Mouse (Mus musculus) large intestine, adult 2 months (tissue): Measurements from ENCODE around the gene Snapc3. TPM values are rescaled to one million over a fixed set of nuclear protein-coding genes. Genes with fewer than 3 reads are reported as not detected.

Experiments used
- DNase-seq: peaks from one replicate; pipeline ENCODE4 v3.0.0-alpha.2; 2012; ENCODE audit warnings: low read depth, low spot score
- WGBS: fragments of 180-500 bp; shearing (Covaris S2); methylation state at CpG from one replicate; pipeline ENCODE4 v1.1.7; 2018; 5-methylcytosine and 5-hydroxymethylcytosine counted together
- polyA plus RNA-seq: library from polyadenylated mRNA; depleted of rRNA; stranded (reverse); fragments of >200 nt; gene quantifications from 2 replicates; pipeline ENCODE4 v1.2.3, GENCODE M21; 2012; rRNA removed

Gene Snapc3
- polyA plus RNA-seq = 6.0 and 10.5 TPM in 2 replicates

DNA sequence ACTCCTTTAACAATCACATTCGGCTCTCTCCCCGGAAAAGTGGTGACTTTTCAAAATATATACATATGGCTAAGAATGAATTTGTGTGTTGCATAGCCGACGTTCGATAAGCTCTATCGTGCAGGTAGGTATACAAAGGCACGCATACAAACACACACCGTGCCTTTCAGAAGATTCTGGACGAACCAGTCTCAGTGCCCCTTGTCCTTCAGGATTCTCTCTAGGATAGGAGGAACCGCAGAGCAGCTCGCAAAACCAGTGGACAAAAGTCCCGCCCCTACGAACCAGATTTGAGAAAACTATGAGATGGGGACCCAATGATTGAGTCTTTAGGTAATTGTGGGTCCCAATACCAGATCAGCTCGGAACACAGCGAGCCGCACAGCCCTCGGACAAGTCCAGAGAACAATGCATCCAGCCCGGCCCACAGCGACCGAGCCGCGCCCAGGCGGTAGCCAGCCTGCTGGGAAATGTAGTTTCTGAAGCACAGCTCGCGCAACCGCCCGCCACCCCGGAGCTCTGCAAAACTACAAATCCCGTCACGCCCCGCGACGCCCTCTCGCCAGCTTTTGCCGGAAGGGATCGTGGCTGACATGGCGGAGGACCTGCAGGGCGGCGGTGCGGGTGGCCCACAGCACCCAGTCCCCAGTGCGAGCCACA, at the start of gene Snapc3:
Gene Snapc3 (plus strand): TSS at position 565 of the 660 bp plus-strand sequence.
- DNase-seq = peak; percentile 79
- WGBS = under 1% methylated on average over 41 of the region's 41 CpGs

DNA sequence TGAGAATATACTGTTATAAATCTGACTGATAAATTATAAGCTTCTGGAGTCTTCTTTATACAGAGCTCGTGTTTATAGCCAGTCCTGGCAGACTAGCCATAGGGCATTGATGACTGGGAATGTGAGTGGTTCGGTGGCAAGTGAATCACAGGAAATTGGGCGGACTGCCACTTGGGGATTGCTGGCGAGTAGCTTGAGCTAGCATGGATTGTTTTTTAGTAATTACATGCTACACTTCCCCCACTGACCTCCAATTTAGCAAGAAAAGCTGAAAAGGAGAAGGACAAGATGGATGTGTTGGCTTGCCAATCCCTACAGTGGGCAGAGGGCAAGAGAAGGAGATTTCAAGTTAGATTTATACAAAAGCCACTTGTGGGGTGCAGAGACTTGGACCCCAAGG, 44.1 kb upstream of the Snapc3 start:
- 75% methylated on average over 4 of the region's 4 CpGs for WGBS
- no peak for DNase-seq

DNA sequence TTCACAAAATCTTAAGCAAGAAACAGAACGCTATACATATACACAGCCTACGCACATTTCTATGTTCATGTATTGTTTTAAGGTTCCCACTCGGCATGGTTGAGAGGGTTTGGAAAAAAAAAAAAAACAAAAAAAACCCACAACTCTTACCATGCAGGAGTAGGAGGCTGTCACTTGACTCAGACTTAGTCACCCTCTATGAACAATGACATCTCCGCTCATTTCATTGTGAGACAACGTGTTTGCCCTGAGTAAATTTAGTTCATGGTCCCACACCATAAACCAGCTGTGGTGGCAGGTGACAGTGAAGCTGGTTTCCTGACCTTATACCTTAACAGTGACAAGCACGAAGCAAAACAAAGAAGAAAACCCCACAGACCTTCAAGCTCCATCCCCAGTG, 41.9 kb upstream of the Snapc3 start:
- no peak for DNase-seq
- WGBS = 73% methylated on average over 6 of the region's 6 CpGs

DNA sequence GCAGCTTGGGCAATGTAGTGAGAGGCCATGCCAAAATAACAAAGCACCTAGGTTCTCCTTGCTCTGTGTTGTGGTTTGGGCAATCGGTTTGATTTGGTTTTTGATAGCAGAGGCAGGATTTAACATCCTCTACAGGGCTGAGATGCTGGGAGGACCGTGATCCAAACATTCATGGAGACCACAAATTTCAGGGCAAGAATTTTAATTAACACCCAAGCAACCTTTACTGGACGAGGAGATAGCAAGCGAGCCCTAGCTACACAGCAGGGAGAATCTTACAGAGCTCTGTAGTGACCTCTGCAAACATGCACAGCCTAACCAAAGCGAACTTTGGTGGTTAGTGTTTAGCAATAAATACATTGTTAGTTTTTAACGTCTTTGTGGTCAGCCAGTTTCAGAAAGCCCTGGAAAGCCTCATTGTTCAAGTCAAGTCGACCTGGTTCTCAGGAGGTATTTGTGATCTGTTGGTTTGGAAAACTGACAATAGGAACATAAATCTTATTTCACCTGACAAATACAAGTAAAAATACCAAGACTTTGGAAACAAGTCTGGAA, 41.0 kb upstream of the Snapc3 start:
- WGBS = 64% methylated on average over 7 of the region's 7 CpGs

DNA sequence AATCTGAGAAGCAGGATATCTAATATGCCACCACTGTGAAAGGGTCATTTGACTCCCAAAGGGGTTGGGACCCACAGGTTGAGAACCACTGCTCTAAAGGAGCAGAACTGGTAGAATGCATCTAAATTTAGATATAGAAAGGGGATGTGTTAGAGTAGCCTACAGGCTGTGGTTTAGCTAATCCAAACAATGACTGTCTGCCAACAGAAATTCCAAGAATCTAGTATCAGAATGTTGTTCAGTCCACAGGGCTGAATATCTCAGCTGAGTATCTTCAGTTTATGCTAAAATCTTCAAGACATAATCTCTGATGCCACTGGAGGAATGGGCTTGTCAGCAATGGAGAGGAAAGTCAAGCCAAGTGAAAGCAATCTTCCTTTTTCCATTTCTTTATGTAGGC, 38.5 kb upstream of the Snapc3 start:
- DNase-seq = no peak

More for the DNA sequence above, 41.0 kb upstream of the Snapc3 start:
- no peak for DNase-seq

DNA sequence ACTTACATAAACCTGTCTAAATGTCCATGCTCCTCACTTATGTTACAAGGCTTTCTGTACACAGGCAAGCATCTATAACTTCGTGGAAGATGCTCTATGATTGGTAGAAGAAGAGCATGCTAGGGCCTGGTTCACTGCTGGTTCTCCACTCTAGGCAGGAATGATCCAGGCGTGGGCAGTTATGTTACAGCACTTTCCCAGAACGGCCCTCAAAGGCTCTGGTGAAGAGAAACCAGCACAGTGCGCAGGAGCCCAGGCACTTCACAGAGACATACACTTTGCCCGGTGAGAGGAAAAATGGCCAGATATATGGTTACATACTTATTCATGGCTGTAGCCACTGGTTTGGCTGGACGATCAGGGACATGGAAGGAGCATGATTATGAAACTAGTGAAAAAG, 37.8 kb upstream of the Snapc3 start:
- no peak for DNase-seq
- 86% methylated on average over 6 of the region's 6 CpGs for WGBS

DNA sequence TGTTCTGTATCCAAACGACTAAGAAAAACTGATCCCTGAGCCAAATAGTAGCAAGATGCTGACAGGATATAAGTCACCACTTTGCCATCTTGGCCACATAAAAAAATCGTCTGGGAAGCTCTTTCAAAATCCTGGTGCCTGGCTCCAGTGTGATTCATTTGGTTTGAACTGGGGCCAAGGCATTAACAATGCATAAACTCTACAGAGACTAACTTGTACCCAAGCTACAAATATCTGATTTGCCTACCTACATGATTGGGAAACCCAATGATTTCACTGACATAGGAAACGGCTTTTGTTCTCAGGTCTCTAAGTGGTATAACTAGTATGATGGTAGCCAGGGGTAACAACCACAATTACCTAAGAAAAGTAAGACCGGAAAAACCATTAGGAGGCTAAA, 37.3 kb upstream of the Snapc3 start:
- DNase-seq = no peak
- 55% methylated on average over 4 of the region's 4 CpGs for WGBS

DNA sequence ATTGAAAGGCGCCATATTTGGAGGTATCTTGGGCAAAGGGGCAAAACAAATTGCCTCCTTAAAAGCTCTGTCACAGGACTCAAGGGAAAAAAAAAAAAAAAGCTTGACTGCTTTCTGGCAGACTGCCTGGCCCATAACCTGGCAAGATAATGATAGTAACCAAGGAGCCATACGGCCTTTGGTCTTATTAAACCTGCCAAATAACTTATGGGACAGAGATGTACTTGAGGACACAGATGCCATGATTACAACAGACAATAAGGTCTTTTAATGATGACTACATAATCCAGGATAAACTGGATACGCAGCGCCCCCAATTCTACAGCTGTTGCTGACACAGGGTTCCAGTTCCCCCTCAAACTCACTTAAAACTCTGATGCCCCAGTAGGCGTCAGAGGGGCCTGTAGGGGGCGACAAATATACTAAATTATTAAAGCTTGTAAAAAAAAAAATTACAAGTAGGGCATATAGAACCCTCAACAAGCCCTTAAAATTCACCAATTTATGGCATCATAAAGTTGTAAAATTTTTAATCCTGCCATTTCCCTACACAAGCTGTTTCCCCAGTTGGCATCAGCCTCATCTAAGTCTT, 33.5 kb upstream of the Snapc3 start:
- 31% methylated on average over 6 of the region's 6 CpGs for WGBS
- peak; percentile 62 for DNase-seq

DNA sequence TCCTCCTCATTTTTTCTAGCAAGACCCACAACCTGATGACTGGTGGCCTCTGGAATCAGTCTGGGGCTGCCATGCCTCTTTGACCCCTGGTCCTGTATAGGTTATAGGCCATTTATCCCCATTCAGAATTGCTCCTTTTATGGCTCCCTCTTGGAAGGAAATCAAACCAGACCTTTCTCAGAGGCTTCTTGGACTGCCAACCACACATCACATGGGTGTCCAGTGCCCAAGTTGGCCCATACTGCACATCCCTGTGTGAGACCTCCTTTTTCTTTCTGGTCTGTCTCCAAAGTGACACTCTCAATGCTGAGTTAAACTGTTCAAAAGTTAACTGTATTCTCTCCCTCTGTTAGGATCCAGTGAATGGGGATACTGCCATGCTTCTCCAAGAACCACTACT, 32.4 kb upstream of the Snapc3 start:
- no peak for DNase-seq

DNA sequence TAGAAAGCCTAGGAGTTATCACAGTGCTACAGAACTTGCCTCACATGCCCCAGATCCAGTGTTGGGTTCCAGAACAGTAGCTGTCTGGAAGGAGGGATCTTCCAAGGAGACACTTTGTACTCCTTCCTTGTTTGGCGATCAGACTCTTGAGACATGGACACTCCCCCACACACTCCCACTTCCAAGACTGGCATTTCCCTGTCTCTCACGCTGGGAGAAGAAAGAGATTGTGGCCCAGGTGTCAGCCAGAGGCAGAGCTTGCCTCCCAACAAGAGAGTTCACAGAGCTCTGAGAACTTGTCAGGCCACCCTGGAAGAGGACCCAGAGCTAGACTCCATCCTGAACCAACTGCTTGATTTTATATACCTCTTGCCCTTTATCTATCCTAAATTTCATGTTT, 27.0 kb upstream of the Snapc3 start:
- 23% methylated on average over 2 of the region's 2 CpGs for WGBS
- no peak for DNase-seq

DNA sequence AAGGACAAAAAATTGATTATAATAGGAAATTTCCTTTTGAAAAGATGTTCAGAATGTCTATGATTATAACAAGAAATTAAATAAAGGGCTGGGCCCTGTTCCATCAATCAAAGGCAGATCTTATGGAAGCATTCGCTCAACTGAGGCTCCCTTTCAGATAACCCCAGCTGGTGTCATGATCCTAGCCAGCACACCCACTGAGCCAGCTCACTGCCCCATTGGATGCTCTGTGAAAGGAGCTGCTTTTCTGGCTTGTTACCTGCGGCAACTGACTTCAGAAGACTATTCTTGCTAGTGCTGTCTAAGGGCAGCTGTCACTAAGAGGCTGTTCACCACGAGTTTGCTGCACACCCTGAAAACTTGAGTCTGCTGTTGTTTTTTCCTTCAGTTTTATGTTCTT, 25.6 kb upstream of the Snapc3 start:
- 73% methylated on average over 3 of the region's 3 CpGs for WGBS
- no peak for DNase-seq

DNA sequence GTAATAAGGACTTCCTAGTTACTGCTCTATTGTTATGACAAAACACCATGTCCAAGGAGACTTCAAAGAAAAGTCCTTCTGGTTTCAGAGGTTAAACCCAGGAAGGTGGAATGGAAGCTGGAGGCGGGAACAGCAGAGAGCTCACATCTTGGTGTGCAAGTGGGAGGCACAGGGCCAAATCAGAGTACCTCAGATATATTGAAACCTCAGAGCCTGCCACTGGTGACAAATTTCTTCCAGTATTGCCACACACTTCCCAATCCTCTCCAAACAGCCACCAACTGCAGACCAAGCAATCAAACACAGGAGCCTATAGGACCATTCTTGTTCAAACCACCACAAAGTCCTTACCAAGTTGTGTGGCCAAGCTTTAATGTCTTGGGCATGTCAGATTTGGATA, 23.8 kb upstream of the Snapc3 start:
- 63% methylated on average over 1 of the region's 1 CpGs for WGBS

DNA sequence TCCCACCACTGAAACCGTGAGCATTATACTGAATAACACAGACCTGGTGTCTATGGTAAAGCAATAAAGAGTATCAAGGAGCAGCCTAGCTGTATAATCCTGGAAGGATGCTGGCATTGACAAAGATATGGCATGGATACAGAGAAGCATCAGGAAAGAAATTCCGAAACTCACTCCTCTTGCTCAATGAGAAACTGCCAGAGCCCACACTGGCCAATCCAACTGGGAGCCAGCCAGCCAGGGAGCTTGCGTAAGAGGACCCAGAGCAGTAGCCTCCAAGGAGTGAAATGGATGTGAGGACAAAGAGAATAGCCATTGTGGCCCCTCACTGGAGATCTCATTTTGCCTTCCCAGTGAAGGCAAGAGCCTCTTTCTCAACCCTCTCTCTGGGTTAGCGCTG, 21.2 kb upstream of the Snapc3 start:
- 91% methylated on average over 4 of the region's 4 CpGs for WGBS
- no peak for DNase-seq

More for the DNA sequence above, 23.8 kb upstream of the Snapc3 start:
- no peak for DNase-seq

DNA sequence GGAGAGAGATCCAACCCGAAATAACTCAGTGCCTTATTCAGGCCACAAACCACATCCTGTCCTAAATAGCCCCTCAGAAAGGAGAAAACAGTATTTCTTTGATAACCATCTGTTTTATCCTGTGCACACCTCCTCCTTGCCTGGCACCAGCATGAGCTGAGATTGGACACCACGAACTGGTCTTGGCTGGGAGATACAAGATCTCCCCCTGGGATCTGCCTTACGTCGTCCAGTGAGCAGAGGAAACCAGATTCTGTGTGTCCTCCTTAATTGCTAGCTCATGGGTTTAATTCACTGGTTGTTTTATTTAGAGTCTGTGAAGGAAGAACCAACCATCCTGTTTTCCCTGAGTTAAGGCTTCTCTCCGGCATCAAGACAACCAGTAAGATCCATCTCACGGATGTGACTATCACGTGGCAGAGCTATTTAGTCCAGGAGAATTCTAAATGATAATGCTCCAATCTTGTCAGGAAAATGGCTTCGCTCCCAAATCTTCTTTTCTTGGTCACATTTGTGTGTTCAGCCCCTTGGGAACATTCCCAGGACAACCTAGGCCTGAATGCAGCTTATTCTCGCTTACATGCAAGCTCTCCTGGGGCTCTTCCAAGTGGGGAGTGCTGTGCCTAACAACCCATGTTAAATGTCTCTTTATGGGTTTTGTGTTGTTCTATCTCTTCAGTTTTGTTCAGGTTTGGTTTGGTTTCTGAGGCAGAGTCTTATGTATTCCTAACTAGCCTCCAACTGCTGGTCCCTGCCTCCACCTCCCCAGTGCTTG, 20.3 kb upstream of the Snapc3 start:
- no peak for DNase-seq
- 82% methylated on average over 9 of the region's 9 CpGs for WGBS

DNA sequence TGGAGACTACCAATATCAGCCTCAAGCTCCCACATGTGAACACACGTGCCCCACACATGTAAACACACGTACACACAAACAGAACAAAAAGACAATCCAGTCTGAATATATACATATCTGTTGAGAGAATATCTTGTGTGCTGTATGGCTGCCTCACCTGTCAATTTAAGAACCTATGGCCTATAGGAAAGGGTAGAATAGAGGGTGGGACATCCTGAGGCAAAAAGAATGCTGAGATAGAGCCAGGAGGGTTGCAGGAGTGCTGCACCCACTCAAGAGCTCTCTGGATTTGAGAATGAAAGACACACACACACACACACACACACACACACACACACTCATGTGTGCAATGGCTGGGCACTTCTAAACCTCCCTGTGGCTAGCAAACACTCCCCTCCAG, 19.0 kb upstream of the Snapc3 start:
- WGBS = 86% methylated on average over 2 of the region's 2 CpGs
- DNase-seq = no peak

DNA sequence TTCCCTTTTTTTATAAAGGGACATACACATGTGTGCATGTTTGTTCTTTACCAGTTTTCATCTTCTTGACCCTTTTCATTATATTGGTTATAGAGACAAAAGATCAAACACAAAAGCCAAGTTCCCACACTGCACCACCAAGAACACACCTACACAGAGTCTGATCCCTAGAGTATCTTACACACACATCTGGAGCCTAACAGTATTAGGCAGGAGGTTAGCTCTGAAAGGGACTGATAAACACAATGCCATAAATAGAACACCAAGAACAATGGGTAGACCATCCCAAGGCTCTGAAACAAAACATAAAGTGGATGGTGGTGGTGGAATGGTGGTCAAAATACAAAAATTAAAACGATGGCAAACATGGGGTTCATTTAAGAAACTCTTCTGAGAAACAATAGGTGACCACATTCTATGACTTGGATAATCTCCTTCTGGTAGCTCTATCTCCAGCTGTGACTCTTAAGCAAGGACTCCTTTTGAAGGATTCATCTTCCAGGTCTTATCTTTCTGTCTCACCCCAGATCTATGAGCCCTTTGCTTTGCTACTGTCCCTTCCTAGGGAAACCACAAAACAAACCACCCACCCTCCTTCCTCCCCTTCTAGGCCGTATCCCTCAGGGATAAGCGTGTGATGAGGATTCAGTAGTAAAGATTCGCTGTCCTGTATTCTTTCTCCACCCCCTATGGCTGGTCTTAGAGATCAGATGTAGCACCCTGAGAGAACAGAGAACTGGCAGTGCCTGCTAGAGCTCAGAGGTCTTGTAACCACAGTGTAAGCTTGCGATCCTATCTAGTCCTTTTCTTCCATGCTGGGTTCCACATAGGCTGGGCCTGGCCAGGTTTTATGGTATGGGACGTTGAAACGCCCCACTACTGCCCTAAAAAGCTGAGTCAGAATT, 16.6 kb upstream of the Snapc3 start:
- DNase-seq = no peak
- 83% methylated on average over 7 of the region's 7 CpGs for whole genome bisulfite sequencing

DNA sequence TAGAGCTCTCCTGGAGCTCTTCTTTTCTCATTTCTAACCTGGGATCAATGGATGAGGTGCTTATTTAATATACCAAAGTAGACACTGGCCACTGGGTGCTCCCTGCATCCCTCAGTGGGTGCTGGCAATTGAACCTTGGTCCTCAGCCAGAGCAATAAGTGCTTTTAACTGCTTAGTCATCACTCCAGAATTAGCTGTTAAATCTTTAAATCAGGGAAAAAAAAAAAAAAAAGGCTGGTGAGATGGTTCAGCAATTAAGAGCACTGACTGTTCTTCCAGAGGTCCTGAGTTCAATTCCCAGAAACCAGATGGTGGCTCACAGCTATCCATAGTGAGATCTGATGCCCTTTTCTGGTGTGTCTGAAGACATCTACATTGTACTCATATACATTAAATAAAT, 15.8 kb upstream of the Snapc3 start:
- no peak for DNase-seq

DNA sequence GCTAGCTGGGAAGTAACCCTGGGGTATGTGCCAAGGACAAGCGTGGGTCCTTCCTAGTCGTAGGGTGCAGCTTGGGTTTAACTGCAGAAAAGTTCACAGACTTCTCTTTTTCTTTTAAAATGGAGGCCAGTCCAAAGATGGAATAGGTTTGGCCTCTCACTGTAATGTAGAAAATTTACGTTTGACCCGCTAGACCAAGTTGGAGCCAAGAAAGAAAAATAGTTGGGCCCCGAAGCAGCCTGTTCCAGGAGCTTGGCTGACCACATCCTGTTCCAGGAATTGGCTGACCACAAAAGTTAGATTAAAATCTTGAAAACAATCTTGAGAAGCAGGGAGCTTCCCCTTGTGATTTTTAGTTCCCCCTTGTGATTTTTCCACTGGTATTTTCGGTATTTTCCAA, 9.8 kb upstream of the Snapc3 start:
- DNase-seq = no peak
- 87% methylated on average over 6 of the region's 6 CpGs for WGBS

DNA sequence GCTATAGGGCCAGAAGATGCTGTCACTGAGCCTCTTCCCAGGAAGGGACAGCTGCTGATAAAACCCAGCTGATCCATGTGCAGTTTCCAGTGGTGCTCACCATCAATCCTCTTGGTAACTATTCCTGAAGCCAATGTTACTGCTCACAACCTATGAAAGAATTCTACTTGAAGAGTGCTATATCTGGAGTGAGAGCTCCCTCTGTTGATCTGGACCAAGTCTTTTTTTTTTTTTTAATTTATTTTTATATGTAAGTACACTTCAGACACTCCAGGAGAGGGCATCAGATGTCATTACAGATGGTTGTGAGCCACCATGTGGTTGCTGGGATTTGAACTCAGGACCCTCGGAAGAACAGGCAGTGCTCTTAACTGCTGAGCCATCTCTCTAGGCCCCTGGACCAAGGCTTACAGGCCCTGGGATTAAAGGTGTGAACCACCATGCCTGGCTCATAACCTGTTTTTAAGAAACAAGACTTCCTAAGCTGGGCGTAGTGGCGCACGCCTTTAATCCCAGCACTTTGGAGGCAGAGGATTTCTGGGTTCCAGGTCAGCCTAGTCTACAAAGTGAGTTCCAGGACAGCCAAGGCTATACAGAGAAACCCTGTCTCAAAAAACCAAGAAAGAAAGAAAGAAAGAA, 7.5 kb upstream of the Snapc3 start:
- no peak for DNase-seq
- WGBS = 95% methylated on average over 4 of the region's 4 CpGs
